Mouse (Mus musculus): ENCODE results near the gene Odf3l1. TPM values are rescaled to one million over a fixed set of nuclear protein-coding genes. Genes with fewer than 3 reads are reported as not detected.
A peak's percentile ranks its signal among the peaks of the same experiment; 100 is the strongest.

Gene Odf3l1
- total and polyA plus RNA-seq, 3 experiments, result not detected

DNA sequence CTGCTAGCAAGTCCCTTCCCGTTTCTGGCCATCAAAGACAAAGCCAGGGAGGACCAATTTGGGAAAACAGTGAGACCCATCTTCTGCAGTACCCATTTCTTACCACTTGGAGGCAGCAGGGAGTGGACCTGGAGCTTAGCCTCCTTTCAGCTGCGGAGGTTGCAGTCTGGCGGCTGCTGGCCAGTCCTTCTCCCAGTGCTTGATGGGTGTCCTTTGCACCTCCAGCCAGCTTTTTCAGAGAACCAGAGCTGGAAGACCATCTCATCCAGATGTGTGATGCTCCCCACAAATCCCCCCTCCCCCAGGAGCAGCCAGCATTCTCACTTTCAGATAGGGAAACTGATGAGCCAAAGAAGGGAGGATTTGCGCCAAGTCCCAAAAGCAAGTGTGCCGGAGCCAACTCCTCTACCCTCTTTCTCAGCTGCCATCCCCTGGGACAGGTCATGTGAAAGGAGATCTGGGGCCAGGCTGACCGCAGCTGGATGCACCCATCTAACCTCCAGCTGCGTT lies 20.7 kb downstream of the Odf3l1 start:
- no peaks in the 10 kb centered on the region for H3K36me3 ChIP-seq (ENCODE audit: control insufficient read depth in 1 of 2, insufficient read depth in 2 of 2, low read length in 2 of 2)
- H3K9me3 ChIP-seq (replicated peaks; ENCODE audit: insufficient read depth, low read length), result no peaks in the 10 kb centered on the region
- no peak overlapping the region for H3K27ac ChIP-seq (ENCODE audit: control insufficient read depth, low read depth, low read length)
- no peaks in the 10 kb centered on the region for H3K4me1 ChIP-seq (ENCODE audit: control insufficient read depth in 1 of 2, insufficient read depth in 2 of 2, low read length in 2 of 2)
- no peak overlapping the region for H3K9ac ChIP-seq (ENCODE audit: control insufficient read depth, low read depth, low read length, poor library complexity, severe bottlenecking)
- no peak overlapping the region for H3K4me3 ChIP-seq (ENCODE audit: control insufficient read depth in 1 of 2, insufficient read depth in 1 of 2, low read depth in 2 of 2, low read length in 2 of 2)
- peak; percentile 61 for DNase-seq (ENCODE audit: low read depth, low spot score)
- H3K27me3 ChIP-seq (ENCODE audit: control insufficient read depth in 1 of 2, insufficient read depth in 2 of 2, low read length in 2 of 2), result peaks cover 7 to 12% of the 10 kb centered on the region in 2 experiments
- H3K79me2 ChIP-seq (ENCODE audit: control insufficient read depth, insufficient read depth, low read length, poor library complexity), result no peaks in the 10 kb centered on the region
- TF ChIP-seq SIN3A (IDR thresholded peaks at IDR 0.05; ENCODE audit: low read length), result no peak
- peak; percentile 46 for TF ChIP-seq RAD21 (IDR thresholded peaks at IDR 0.05; ENCODE audit: low read depth, low read length)
- peak; percentile 11; the same call in 1 of the 2 replicates for TF ChIP-seq ZC3H11A (IDR thresholded peaks at IDR 0.05; ENCODE audit: low read depth, low read length)
- no peak for TF ChIP-seq POLR2AphosphoS5 (IDR thresholded peaks at IDR 0.05; ENCODE audit: borderline replicate concordance, low read depth, low read length)
- no peak for TF ChIP-seq TCF12 (IDR thresholded peaks at IDR 0.05; ENCODE audit: low read depth, low read length)
- no peak for TF ChIP-seq UBTF (IDR thresholded peaks at IDR 0.05; ENCODE audit: borderline replicate concordance, insufficient read depth, low read depth, low read length)
- TF ChIP-seq POLR2A (IDR thresholded peaks at IDR 0.05; ENCODE audit: control insufficient read depth in 1 of 2, insufficient read depth in 1 of 2, low read depth in 1 of 2, low read length in 2 of 2, poor library complexity in 1 of 2), result no peak
- no peak for TF ChIP-seq JUND (IDR thresholded peaks at IDR 0.05; ENCODE audit: low read depth, low read length)
- TF ChIP-seq POLR2AphosphoS2 (IDR thresholded peaks at IDR 0.05; ENCODE audit: low read length), result no peak
- TF ChIP-seq NRF1 (IDR thresholded peaks at IDR 0.05; ENCODE audit: insufficient read depth, low read depth, low read length, poor library complexity, severe bottlenecking), result no peak
- no peak for TF ChIP-seq CHD1 (IDR thresholded peaks at IDR 0.05; ENCODE audit: low read depth, low read length)
- no peak for TF ChIP-seq MAX (IDR thresholded peaks at IDR 0.05; ENCODE audit: low read length)
- TF ChIP-seq TAL1 (IDR thresholded peaks at IDR 0.05; ENCODE audit: low read length), result no peak
- TF ChIP-seq HCFC1 (IDR thresholded peaks at IDR 0.05; ENCODE audit: low read depth, low read length), result no peak
- TF ChIP-seq SMC3 (IDR thresholded peaks at IDR 0.05; ENCODE audit: low read depth, low read length), result peak; percentile 72
- TF ChIP-seq RCOR1 (IDR thresholded peaks at IDR 0.05; ENCODE audit: low read depth, low read length), result no peak
- peak; percentile 77 to 95 (median 77) for TF ChIP-seq CTCF (IDR thresholded peaks at IDR 0.05 in 2 of 3, conservative IDR thresholded peaks at IDR 0.05 in 1 of 3; ENCODE audit: control insufficient read depth in 1 of 3, insufficient read depth in 1 of 3, low read depth in 2 of 3, low read length in 3 of 3, poor library complexity in 1 of 3, severe bottlenecking in 1 of 3)
- TF ChIP-seq EP300 (IDR thresholded peaks at IDR 0.05; ENCODE audit: low read depth in 1 of 2, low read length in 2 of 2), result no peak
- no peak for TF ChIP-seq NELFE (IDR thresholded peaks at IDR 0.05; ENCODE audit: low read depth, low read length)
- no peak for TF ChIP-seq CHD2 (IDR thresholded peaks at IDR 0.05; ENCODE audit: low read length)

- Histone ChIP-seq H3K4me1 (ENCODE audit: control insufficient read depth in 1 of 2, insufficient read depth in 2 of 2, low read length in 2 of 2) (no peaks in the 10 kb centered on the region), H3K9me3 (replicated peaks; ENCODE audit: insufficient read depth, low read length) (no peaks in the 10 kb centered on the region), H3K27me3 (ENCODE audit: control insufficient read depth in 1 of 2, insufficient read depth in 2 of 2, low read length in 2 of 2) (peaks cover 10 to 12% of the 10 kb centered on the region in 2 experiments), H3K4me3 (ENCODE audit: control insufficient read depth in 1 of 2, insufficient read depth in 1 of 2, low read depth in 2 of 2, low read length in 2 of 2) (no peak overlapping the region), H3K27ac (ENCODE audit: control insufficient read depth, low read depth, low read length) (no peak overlapping the region), H3K9ac (ENCODE audit: control insufficient read depth, low read depth, low read length, poor library complexity, severe bottlenecking) (no peak overlapping the region), H3K79me2 (ENCODE audit: control insufficient read depth, insufficient read depth, low read length, poor library complexity) (no peaks in the 10 kb centered on the region), H3K36me3 (ENCODE audit: control insufficient read depth in 1 of 2, insufficient read depth in 2 of 2, low read length in 2 of 2) (no peaks in the 10 kb centered on the region)
- TF ChIP-seq GATA1 (IDR thresholded peaks at IDR 0.05; ENCODE audit: low read depth, low read length) (no peak), POLR2A (IDR thresholded peaks at IDR 0.05; ENCODE audit: control insufficient read depth in 1 of 2, insufficient read depth in 1 of 2, low read depth in 1 of 2, low read length in 2 of 2, poor library complexity in 1 of 2) (no peak), USF2 (IDR thresholded peaks at IDR 0.05; ENCODE audit: borderline replicate concordance in 1 of 2, insufficient read depth in 1 of 2, low read depth in 1 of 2, low read length in 2 of 2) (no peak), E2F4 (IDR thresholded peaks at IDR 0.05; ENCODE audit: borderline replicate concordance, low read depth, low read length) (no peak), HCFC1 (IDR thresholded peaks at IDR 0.05; ENCODE audit: low read depth, low read length) (no peak), TBP (IDR thresholded peaks at IDR 0.05; ENCODE audit: low read depth, low read length) (no peak), MAZ (IDR thresholded peaks at IDR 0.05; ENCODE audit: low read depth, low read length) (no peak), RAD21 (IDR thresholded peaks at IDR 0.05; ENCODE audit: low read depth, low read length) (no peak), MYC (IDR thresholded peaks at IDR 0.05; ENCODE audit: low read depth, low read length) (no peak), POLR2AphosphoS2 (IDR thresholded peaks at IDR 0.05; ENCODE audit: low read length) (no peak), ELF1 (IDR thresholded peaks at IDR 0.05; ENCODE audit: low read depth, low read length) (no peak), CHD2 (IDR thresholded peaks at IDR 0.05; ENCODE audit: low read length) (no peak), TCF12 (IDR thresholded peaks at IDR 0.05; ENCODE audit: low read depth, low read length) (no peak), CTCF (IDR thresholded peaks at IDR 0.05 in 2 of 3, conservative IDR thresholded peaks at IDR 0.05 in 1 of 3; ENCODE audit: control insufficient read depth in 1 of 3, insufficient read depth in 1 of 3, low read depth in 2 of 3, low read length in 3 of 3, poor library complexity in 1 of 3, severe bottlenecking in 1 of 3) (no peak; a peak in 1 of 6 replicates), MEF2A (IDR thresholded peaks at IDR 0.05; ENCODE audit: extremely low read depth, insufficient replicate concordance, low read depth, low read length, poor library complexity, severe bottlenecking) (no peak), CHD1 (IDR thresholded peaks at IDR 0.05; ENCODE audit: low read depth, low read length) (no peak), NRF1 (IDR thresholded peaks at IDR 0.05; ENCODE audit: insufficient read depth, low read depth, low read length, poor library complexity, severe bottlenecking) (no peak), MAX (IDR thresholded peaks at IDR 0.05; ENCODE audit: low read length) (no peak), KAT2A (conservative IDR thresholded peaks at IDR 0.05; ENCODE audit: low read depth, low read length) (no peak)
- no peak for DNase-seq (ENCODE audit: low read depth, low spot score)
Observed at GRCm38 (mm10) chr9:56842303-56842719, 22.2 kb downstream of the Odf3l1 start.
